Mouse (Mus musculus): ENCODE data around the gene Mmel1. TPM values are rescaled to one million over a fixed set of nuclear protein-coding genes. Genes with fewer than 3 reads are reported as not detected.

Gene Mmel1
- 3.3 TPM for polyA plus RNA-seq (2014; fragmentation: Illumina TruSeq; extraction: RNeasy Lipid Tissue Mini Kit (QIAGEN cat#74804); ENCODE audit: low read depth, low replicate concordance)

DNA sequence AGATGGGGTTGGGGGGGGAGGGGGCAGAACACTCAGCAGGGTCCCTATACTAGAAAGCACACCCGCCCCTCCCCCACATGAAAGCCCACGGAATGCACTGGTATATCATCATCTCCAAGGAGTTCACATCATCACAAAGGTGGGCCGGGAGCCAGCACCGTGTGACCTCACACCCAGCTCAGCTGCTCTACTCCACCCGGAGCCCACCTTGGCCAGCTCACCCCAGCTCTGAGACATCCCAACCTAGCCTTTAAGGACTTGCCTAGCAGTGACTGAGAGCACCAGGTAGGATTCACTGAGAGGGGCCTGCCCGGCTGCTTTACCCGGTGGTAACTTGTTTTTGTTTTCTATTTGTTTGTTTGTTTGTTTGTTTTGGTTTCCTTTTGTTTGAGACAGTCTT lies at the start of gene Mmel1:
TSS of gene Mmel1 (plus strand) at position 146 of the 400 bp plus-strand sequence.

GRCm38 (mm10) chr4:154837170-154837569 lies 32.2 kb upstream of the Mmel1 start, which contains the start of gene Ttc34:
Gene Ttc34, plus strand, starts transcription at chr4:154837459.

GRCm38 (mm10) chr4:154898506-154899446 lies 29.4 kb downstream of the Mmel1 start, which contains the start of gene Fam213b:
Gene Fam213b, minus strand, starts transcription at chr4:154899135.

DNA sequence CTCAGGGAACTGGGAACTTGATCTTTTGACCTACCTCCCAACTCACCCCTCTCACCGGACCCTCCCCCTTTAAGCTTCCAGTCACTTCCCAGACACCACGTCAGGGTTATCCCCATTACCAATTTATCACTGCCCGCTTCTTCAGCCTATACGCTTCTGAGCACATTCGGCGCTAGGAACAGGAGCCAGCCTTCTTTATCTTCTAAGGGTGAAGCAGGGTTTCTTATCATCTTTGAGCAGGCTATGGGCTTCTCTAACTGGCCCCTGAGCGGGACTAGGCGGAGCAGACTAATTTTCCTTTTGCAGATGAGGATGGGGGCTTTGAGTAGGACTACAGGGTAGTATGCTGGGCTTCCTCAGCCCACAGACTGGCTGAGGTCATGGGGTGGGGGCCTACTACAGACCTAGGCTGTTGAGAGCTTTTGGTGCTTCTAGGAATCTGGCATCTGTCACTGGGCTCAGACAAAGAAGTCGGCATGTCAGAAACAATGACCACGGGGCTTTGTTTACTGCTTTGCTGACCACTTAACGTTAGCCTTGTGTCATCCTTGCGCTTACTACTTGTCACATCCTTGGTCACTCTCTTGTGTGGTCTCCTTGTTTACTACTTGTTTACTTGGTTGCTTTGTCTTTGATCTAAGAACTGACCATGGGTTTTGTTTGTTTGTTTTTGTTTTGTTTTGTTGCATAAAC lies 59.2 kb downstream of the Mmel1 start, which contains the start of gene Tnfrsf14:
TSS of gene Tnfrsf14 (minus strand) at position 169 of the 693 bp plus-strand sequence.

Other genes with a start within 250 kb of the Mmel1 start
- 1.6 TPM for gene Prdm16, start 232.7 kb upstream of the Mmel1 start, polyA plus RNA-seq (2014; fragmentation: Illumina TruSeq; extraction: RNeasy Lipid Tissue Mini Kit (QIAGEN cat#74804); ENCODE audit: low read depth, low replicate concordance)
- not detected for gene Actrt2, start 201.7 kb upstream of the Mmel1 start, polyA plus RNA-seq (2014; fragmentation: Illumina TruSeq; extraction: RNeasy Lipid Tissue Mini Kit (QIAGEN cat#74804); ENCODE audit: low read depth, low replicate concordance)
- not detected for gene Ttc34, start 32.1 kb upstream of the Mmel1 start, polyA plus RNA-seq (2014; fragmentation: Illumina TruSeq; extraction: RNeasy Lipid Tissue Mini Kit (QIAGEN cat#74804); ENCODE audit: low read depth, low replicate concordance)
- gene Fam213b, start 29.6 kb downstream of the Mmel1 start, polyA plus RNA-seq (2014; fragmentation: Illumina TruSeq; extraction: RNeasy Lipid Tissue Mini Kit (QIAGEN cat#74804); ENCODE audit: low read depth, low replicate concordance) = 2.7 TPM
- gene Tnfrsf14, start 59.0 kb downstream of the Mmel1 start, polyA plus RNA-seq (2014; fragmentation: Illumina TruSeq; extraction: RNeasy Lipid Tissue Mini Kit (QIAGEN cat#74804); ENCODE audit: low read depth, low replicate concordance) = not detected
- not detected for gene Hes5, start 91.3 kb downstream of the Mmel1 start, polyA plus RNA-seq (2014; fragmentation: Illumina TruSeq; extraction: RNeasy Lipid Tissue Mini Kit (QIAGEN cat#74804); ENCODE audit: low read depth, low replicate concordance)
- 4.7 TPM for gene Pank4, start 94.5 kb downstream of the Mmel1 start, polyA plus RNA-seq (2014; fragmentation: Illumina TruSeq; extraction: RNeasy Lipid Tissue Mini Kit (QIAGEN cat#74804); ENCODE audit: low read depth, low replicate concordance)
- not detected for gene Plch2, start 187.2 kb downstream of the Mmel1 start, polyA plus RNA-seq (2014; fragmentation: Illumina TruSeq; extraction: RNeasy Lipid Tissue Mini Kit (QIAGEN cat#74804); ENCODE audit: low read depth, low replicate concordance)
- gene Pex10, start 197.4 kb downstream of the Mmel1 start, polyA plus RNA-seq (2014; fragmentation: Illumina TruSeq; extraction: RNeasy Lipid Tissue Mini Kit (QIAGEN cat#74804); ENCODE audit: low read depth, low replicate concordance) = 3.3 TPM
- gene Rer1, start 216.8 kb downstream of the Mmel1 start, polyA plus RNA-seq (2014; fragmentation: Illumina TruSeq; extraction: RNeasy Lipid Tissue Mini Kit (QIAGEN cat#74804); ENCODE audit: low read depth, low replicate concordance) = 210 TPM
- 4.8 TPM for gene Morn1, start 217.0 kb downstream of the Mmel1 start, polyA plus RNA-seq (2014; fragmentation: Illumina TruSeq; extraction: RNeasy Lipid Tissue Mini Kit (QIAGEN cat#74804); ENCODE audit: low read depth, low replicate concordance)

All from adrenal gland, adult 10 weeks (tissue).